Mouse (Mus musculus): ENCODE measurements around the gene Txndc5. TPM values are rescaled to one million over a fixed set of nuclear protein-coding genes. Genes with fewer than 3 reads are reported as not detected.

The Txndc5 gene
- polyA plus RNA-seq, 1 experiment: 41.8 TPM

GRCm38 (mm10) chr13:38533461-38533860 is 4.8 kb upstream of the Txndc5 start:
- DNase-seq: no peak
- Histone ChIP-seq H3K4me3 (replicated peaks; ENCODE audit: insufficient read depth, low read depth, low read length) (no peak overlapping the region), H3K4me1 (ENCODE audit: control insufficient read depth, insufficient read depth, low read length) (no peaks in the 10 kb centered on the region), H3K27ac (ENCODE audit: insufficient read depth, low read length) (no peak overlapping the region), H3K27me3 (ENCODE audit: control insufficient read depth, insufficient read depth, low read length) (no peaks in the 10 kb centered on the region)
- 63% methylated on average over 10 of the region's 10 CpGs for WGBS
- TF ChIP-seq POLR2A (IDR thresholded peaks at IDR 0.05; ENCODE audit: borderline replicate concordance, insufficient read depth, low read length) (no peak), CTCF (IDR thresholded peaks at IDR 0.05; ENCODE audit: borderline replicate concordance, insufficient read depth, low read depth, low read length) (no peak)

DNA sequence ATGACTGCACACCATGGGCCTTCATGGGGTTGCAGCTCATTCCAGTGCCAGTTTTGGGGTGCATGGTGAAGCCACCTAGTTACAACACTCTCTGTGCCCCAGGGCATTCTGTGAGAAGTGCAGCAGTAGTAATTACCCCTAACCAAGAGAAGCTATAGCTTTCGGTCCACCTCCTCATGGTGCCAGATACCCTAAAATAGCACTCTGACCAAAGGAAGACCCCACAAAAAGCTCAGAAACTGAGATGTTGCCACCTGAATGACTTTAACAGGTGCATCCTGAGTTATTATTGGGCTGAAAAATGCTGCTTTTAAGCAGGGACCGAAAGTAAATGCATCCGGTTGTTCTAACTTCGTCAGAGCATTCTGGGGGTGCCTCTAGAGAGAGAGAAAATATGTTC is 2.9 kb upstream of the Txndc5 start:
- no peak overlapping the region for H3K27ac ChIP-seq (ENCODE audit: insufficient read depth, low read length)
- H3K4me1 ChIP-seq (ENCODE audit: control insufficient read depth, insufficient read depth, low read length): no peaks in the 10 kb centered on the region
- WGBS: 95% methylated on average over 4 of the region's 4 CpGs
- no peak for TF ChIP-seq POLR2A (IDR thresholded peaks at IDR 0.05; ENCODE audit: borderline replicate concordance, insufficient read depth, low read length)
- no peak for TF ChIP-seq CTCF (IDR thresholded peaks at IDR 0.05; ENCODE audit: borderline replicate concordance, insufficient read depth, low read depth, low read length)
- no peak overlapping the region for H3K4me3 ChIP-seq (replicated peaks; ENCODE audit: insufficient read depth, low read depth, low read length)
- no peak for DNase-seq
- no peaks in the 10 kb centered on the region for H3K27me3 ChIP-seq (ENCODE audit: control insufficient read depth, insufficient read depth, low read length)

DNA sequence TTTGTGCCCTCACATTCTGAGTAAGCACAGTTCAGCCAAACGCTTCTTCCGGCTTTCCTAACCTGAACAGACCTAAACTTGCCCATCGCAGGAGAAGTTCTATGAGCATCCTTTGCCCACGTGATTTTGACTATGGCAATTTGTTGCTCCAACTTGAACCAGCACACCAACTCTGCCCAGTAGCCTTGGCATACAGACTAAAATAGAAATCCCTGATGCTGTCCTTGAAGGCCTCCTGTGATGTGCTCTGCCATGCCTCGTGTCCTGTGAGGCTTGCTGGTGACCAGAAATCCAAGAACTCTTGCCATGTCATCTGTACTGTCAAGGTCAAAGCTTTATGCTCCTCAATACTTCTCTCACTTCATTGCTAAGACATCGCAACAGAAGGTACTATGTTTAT is 952 bp upstream of the Txndc5 start:
- Histone ChIP-seq H3K4me3 (replicated peaks; ENCODE audit: insufficient read depth, low read depth, low read length) (no peak overlapping the region), H3K27ac (ENCODE audit: insufficient read depth, low read length) (no peak overlapping the region), H3K27me3 (ENCODE audit: control insufficient read depth, insufficient read depth, low read length) (no peaks in the 10 kb centered on the region), H3K4me1 (ENCODE audit: control insufficient read depth, insufficient read depth, low read length) (no peaks in the 10 kb centered on the region; the same call in 1 of the 2 replicates)
- no peak for TF ChIP-seq POLR2A (IDR thresholded peaks at IDR 0.05; ENCODE audit: borderline replicate concordance, insufficient read depth, low read length)
- DNase-seq: no peak
- 90% methylated on average over 6 of the region's 6 CpGs for WGBS

- TF ChIP-seq POLR2A (IDR thresholded peaks at IDR 0.05; ENCODE audit: borderline replicate concordance, insufficient read depth, low read length): peak; percentile 41; the same call in 1 of the 2 replicates
- TF ChIP-seq CTCF (IDR thresholded peaks at IDR 0.05; ENCODE audit: borderline replicate concordance, insufficient read depth, low read depth, low read length): no peak
- peak; percentile 82 to 87 for DNase-seq
Measured at GRCm38 (mm10) chr13:38527797-38528650, 600 bp downstream of the Txndc5 start.

GRCm38 (mm10) chr13:38527041-38527796 is 1.4 kb downstream of the Txndc5 start:
- Histone ChIP-seq H3K4me1 (ENCODE audit: control insufficient read depth, insufficient read depth, low read length) (no peaks in the 10 kb centered on the region; the same call in 1 of the 2 replicates), H3K4me3 (replicated peaks; ENCODE audit: insufficient read depth, low read depth, low read length) (peak overlapping the region; percentile 64), H3K27me3 (ENCODE audit: control insufficient read depth, insufficient read depth, low read length) (no peaks in the 10 kb centered on the region), H3K27ac (ENCODE audit: insufficient read depth, low read length) (no peak overlapping the region)
- 13% methylated on average over 15 of the region's 15 CpGs for WGBS
- peak in 1 of 2 experiments; percentile 9 for DNase-seq
- no peak for TF ChIP-seq CTCF (IDR thresholded peaks at IDR 0.05; ENCODE audit: borderline replicate concordance, insufficient read depth, low read depth, low read length)
- TF ChIP-seq POLR2A (IDR thresholded peaks at IDR 0.05; ENCODE audit: borderline replicate concordance, insufficient read depth, low read length): no peak

More at GRCm38 (mm10) chr13:38527797-38528650, 600 bp downstream of the Txndc5 start:
- peak overlapping the region; percentile 20; the same call in 1 of the 2 replicates for H3K27ac ChIP-seq (ENCODE audit: insufficient read depth, low read length)
- no peaks in the 10 kb centered on the region; the same call in 1 of the 2 replicates for H3K4me1 ChIP-seq (ENCODE audit: control insufficient read depth, insufficient read depth, low read length)
- WGBS: under 1% methylated on average over 86 of the region's 87 CpGs
- H3K27me3 ChIP-seq (ENCODE audit: control insufficient read depth, insufficient read depth, low read length): no peaks in the 10 kb centered on the region
- peak overlapping the region; percentile 64 for H3K4me3 ChIP-seq (replicated peaks; ENCODE audit: insufficient read depth, low read depth, low read length)

DNA sequence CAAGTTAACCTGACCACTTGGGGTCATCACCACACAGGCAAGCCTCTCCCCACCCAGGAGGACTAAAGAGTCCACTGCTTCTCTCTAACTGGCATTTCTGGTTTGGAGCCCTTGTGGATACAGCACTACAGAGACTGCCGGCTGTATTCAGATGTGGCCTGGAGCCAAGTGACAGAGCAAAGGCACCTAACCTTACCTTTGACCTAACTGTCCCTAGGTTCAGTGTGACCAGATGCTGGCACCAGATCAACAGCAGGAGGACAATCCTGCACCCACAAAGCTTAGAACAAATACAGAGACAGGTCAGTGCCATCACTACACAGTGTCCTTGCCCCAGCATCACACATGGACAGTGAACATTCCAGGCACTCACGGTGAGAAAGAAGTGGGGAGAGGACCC is 2.5 kb downstream of the Txndc5 start:
- 67% methylated on average over 2 of the region's 2 CpGs for WGBS
- Histone ChIP-seq H3K4me3 (replicated peaks; ENCODE audit: insufficient read depth, low read depth, low read length) (no peak overlapping the region), H3K27me3 (ENCODE audit: control insufficient read depth, insufficient read depth, low read length) (no peaks in the 10 kb centered on the region), H3K27ac (ENCODE audit: insufficient read depth, low read length) (no peak overlapping the region), H3K4me1 (ENCODE audit: control insufficient read depth, insufficient read depth, low read length) (no peaks in the 10 kb centered on the region; the same call in 1 of the 2 replicates)
- no peak for DNase-seq
- no peak for TF ChIP-seq POLR2A (IDR thresholded peaks at IDR 0.05; ENCODE audit: borderline replicate concordance, insufficient read depth, low read length)
- TF ChIP-seq CTCF (IDR thresholded peaks at IDR 0.05; ENCODE audit: borderline replicate concordance, insufficient read depth, low read depth, low read length): no peak

- Histone ChIP-seq H3K4me1 (ENCODE audit: control insufficient read depth, insufficient read depth, low read length) (no peaks in the 10 kb centered on the region; the same call in 1 of the 2 replicates), H3K27ac (ENCODE audit: insufficient read depth, low read length) (no peak overlapping the region), H3K4me3 (replicated peaks; ENCODE audit: insufficient read depth, low read depth, low read length) (no peak overlapping the region), H3K27me3 (ENCODE audit: control insufficient read depth, insufficient read depth, low read length) (no peaks in the 10 kb centered on the region)
- WGBS: 77% methylated on average over 3 of the region's 3 CpGs
- DNase-seq: no peak
- no peak for TF ChIP-seq POLR2A (IDR thresholded peaks at IDR 0.05; ENCODE audit: borderline replicate concordance, insufficient read depth, low read length)
- TF ChIP-seq CTCF (IDR thresholded peaks at IDR 0.05; ENCODE audit: borderline replicate concordance, insufficient read depth, low read depth, low read length): no peak
Measured at GRCm38 (mm10) chr13:38525261-38525660, 3.4 kb downstream of the Txndc5 start.
